Mouse (Mus musculus) forebrain, embryonic 13.5 days (tissue): ENCODE data around the gene Fmnl3. TPM values are rescaled to one million over a fixed set of nuclear protein-coding genes. Genes with fewer than 3 reads are reported as not detected.

Source experiments
- ATAC-seq: fragments of 200-750 bp; cut with Nextera tagmentation; 2 replicates; pipeline ENCODE4 v1.8.0; 2017
- H3K27ac ChIP-seq: fragments of 300-500 bp; sonication (generic); 2 replicates; pipeline ENCODE4 v1.5.1; 2015; ENCODE audit warnings: inconsistent platforms, mild to moderate bottlenecking, moderate library complexity
- H3K27me3 ChIP-seq: fragments of 300-500 bp; sonication (generic); 2 replicates; pipeline ENCODE4 v1.6.1; 2015; ENCODE audit warnings: mild to moderate bottlenecking, inconsistent platforms
- H3K36me3 ChIP-seq: fragments of 300-500 bp; sonication (generic); 2 replicates; pipeline ENCODE4 v1.6.1; 2015; ENCODE audit warnings: mild to moderate bottlenecking, inconsistent platforms; ENCODE audit not compliant: poor library complexity, severe bottlenecking
- H3K4me1 ChIP-seq: fragments of 300-500 bp; sonication (generic); 2 replicates; pipeline ENCODE4 v1.6.1; 2015; ENCODE audit warnings: inconsistent platforms
- H3K4me2 ChIP-seq: fragments of 300-500 bp; sonication (generic); 2 replicates; pipeline ENCODE4 v1.6.1; 2015; ENCODE audit warnings: inconsistent platforms, mild to moderate bottlenecking, moderate library complexity
- H3K4me3 ChIP-seq: fragments of 300-500 bp; sonication (generic); 2 replicates; pipeline ENCODE4 v1.5.1; 2015; ENCODE audit warnings: mild to moderate bottlenecking, inconsistent platforms
- H3K9ac ChIP-seq: fragments of 300-500 bp; sonication (generic); 2 replicates; pipeline ENCODE4 v1.6.1; 2015; ENCODE audit warnings: mild to moderate bottlenecking, inconsistent platforms
- H3K9me3 ChIP-seq: fragments of 300-500 bp; sonication (generic); replicated peaks from 2 replicates; pipeline ENCODE4 v1.6.1; 2016; ENCODE audit warnings: inconsistent platforms
- WGBS: fragments of 180-500 bp; shearing (Covaris S2); methylation state at CpG from one replicate; pipeline ENCODE4 v1.1.7; 2015; 5-methylcytosine and 5-hydroxymethylcytosine counted together
- polyA plus RNA-seq: library from polyadenylated mRNA; unstranded; fragments of >200 nt; fragmentation: Nextera tagmentation; extraction: Ambion mirVana; gene quantifications from 2 replicates; pipeline ENCODE4 v1.2.1, GENCODE M21; 2015

Fmnl3 gene
- polyA plus RNA-seq, 1 experiment from 2014 or later = 8.2 TPM

DNA sequence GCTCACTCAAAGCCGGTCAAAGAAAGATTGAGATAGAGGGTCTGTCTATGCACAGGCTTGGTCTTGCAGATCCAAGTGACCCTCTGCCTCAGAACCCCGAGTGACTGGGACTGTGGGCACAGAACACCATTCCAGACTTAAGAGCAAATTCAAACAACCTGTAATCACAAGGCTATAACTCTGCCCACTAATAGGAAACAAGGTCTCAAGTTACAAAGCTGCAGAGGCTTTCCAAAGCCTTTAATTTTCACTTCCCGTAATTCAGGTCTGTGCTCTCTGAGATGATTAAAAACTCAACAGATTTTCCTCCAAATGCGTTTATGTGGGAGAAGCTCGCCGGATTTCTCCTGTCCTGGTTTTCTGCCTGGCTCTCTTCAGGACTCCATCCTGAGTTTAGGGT, 13.8 kb upstream of the Fmnl3 start:
- Histone ChIP-seq H3K4me3 (no peak overlapping the region), H3K27me3 (no peaks in the 10 kb centered on the region), H3K36me3 (no peaks in the 10 kb centered on the region), H3K4me2 (no peak overlapping the region), H3K9me3 (no peaks in the 10 kb centered on the region), H3K9ac (no peak overlapping the region), H3K27ac (no peak overlapping the region), H3K4me1 (no peaks in the 10 kb centered on the region)
- no peak for ATAC-seq
- WGBS = 76% methylated on average over 6 of the region's 6 CpGs

DNA sequence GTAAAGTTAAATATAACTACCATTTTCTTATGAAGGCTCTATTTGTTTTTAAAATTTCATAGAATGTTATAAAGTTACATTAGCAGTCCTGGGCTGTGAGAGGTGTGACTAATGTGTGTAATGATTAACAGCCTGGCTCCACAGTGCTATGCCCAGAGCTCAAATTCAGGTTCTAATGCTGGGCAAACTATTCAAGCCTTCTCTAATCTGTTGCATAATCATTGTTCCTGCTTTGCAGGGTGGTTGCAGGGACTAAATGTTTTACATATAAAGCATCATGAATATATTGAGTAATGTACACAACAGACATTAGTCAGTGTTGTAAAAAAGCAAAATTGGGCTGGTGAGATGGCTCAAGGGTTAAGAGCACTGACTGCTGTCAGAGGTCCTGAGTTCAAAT, 12.6 kb upstream of the Fmnl3 start:
- ATAC-seq = no peak
- no peak overlapping the region for H3K4me3 ChIP-seq
- no peaks in the 10 kb centered on the region for H3K4me1 ChIP-seq
- H3K9me3 ChIP-seq = no peaks in the 10 kb centered on the region
- H3K9ac ChIP-seq = no peak overlapping the region
- no peak overlapping the region for H3K27ac ChIP-seq
- no peak overlapping the region for H3K4me2 ChIP-seq
- H3K27me3 ChIP-seq = no peaks in the 10 kb centered on the region
- no peaks in the 10 kb centered on the region for H3K36me3 ChIP-seq

DNA sequence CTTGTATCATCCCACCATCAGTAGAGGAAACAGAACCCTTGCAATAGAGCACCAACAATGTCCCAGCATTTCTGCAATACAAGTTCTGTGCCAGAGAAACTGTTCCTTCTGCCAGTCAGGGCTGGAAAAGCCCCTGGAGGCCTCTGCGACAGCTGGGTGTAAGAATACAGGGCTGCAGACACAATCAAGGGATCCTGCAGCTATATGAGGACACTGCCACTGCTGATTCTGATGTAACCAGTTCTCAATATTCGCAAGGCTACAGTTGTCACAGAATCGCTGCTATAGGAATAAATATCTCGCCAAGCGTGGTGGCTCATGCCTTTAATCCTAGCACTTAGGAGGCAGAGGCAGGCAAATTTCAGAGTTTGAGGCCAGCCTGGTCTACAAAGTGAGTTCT, 6.0 kb upstream of the Fmnl3 start:
- WGBS = 88% methylated on average over 5 of the region's 5 CpGs
- H3K4me3 ChIP-seq = no peak overlapping the region
- H3K9ac ChIP-seq = no peak overlapping the region
- H3K36me3 ChIP-seq = no peaks in the 10 kb centered on the region
- no peak overlapping the region for H3K27ac ChIP-seq
- H3K9me3 ChIP-seq = no peaks in the 10 kb centered on the region
- H3K4me2 ChIP-seq = no peak overlapping the region
- no peaks in the 10 kb centered on the region for H3K4me1 ChIP-seq
- peaks cover 7% of the 10 kb centered on the region; the same call in 1 of the 2 replicates for H3K27me3 ChIP-seq
- ATAC-seq = no peak

DNA sequence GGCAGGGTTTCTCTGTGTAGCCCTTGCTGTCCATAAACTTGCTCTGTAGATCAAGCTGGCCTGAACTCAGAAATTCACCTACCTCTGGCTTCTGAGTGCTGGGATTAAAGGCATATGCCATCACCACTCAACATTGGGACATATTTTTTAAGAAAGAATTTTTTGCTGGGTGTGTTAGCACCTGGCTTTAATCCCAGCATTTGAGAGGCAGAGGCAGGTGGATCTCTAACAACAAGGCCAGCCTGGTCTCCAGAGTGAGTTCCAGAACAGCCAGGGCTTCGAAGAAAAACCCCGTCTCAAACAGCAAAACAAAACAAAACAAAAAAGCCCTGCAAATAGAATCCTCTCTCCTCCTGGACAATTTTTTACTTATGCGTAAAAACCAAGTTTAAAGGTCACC, 5.3 kb upstream of the Fmnl3 start:
- WGBS = 85% methylated on average over 3 of the region's 3 CpGs
- Histone ChIP-seq H3K27ac (no peak overlapping the region), H3K27me3 (peaks cover 7% of the 10 kb centered on the region; the same call in 1 of the 2 replicates), H3K4me3 (no peak overlapping the region), H3K9me3 (no peaks in the 10 kb centered on the region), H3K36me3 (no peaks in the 10 kb centered on the region), H3K4me1 (no peaks in the 10 kb centered on the region), H3K4me2 (no peak overlapping the region), H3K9ac (no peak overlapping the region)
- no peak for ATAC-seq

DNA sequence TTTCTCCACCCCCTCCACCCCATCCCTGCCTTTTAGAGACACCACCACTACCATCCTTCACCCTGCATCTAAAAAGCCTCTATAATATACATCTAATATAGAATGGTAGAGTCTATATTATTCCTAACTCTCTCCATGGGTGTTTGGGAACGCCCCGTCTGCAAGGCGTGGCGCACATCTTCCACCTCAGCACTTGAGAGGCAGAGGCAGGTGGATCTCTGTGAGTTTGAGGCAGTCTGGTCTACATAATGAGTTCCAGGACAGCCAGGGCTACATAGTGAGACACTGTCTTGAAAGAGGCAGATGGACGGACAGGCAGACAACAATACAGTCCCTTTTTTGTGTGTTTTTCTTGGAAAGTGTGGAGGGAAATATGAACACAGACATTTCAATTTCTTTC, 4.8 kb upstream of the Fmnl3 start:
- H3K9ac ChIP-seq = no peak overlapping the region

DNA sequence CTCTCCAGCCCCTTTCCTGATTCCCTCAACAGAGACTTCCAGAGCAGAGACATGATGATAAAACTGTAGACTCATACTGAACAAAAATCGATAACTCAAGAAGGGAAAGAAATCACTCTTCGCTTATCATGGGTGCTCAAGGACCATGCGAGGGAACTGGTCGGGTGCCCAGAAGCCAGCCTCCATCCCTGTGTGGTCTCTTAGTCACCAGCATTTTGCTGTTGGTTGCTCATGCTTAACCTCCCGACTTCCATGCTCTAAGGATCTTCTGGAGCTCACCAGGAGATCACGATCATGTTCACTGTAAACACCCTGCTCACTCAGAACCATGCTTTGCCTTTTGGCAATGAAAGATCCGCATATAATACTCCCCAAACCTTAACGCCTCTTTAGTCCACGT, 2.5 kb upstream of the Fmnl3 start:
- no peak overlapping the region for H3K4me2 ChIP-seq
- H3K27me3 ChIP-seq = peaks cover 7% of the 10 kb centered on the region; the same call in 1 of the 2 replicates
- H3K4me1 ChIP-seq = peaks cover 14% of the 10 kb centered on the region
- no peaks in the 10 kb centered on the region for H3K9me3 ChIP-seq
- WGBS = 85% methylated on average over 9 of the region's 9 CpGs
- no peak overlapping the region for H3K27ac ChIP-seq
- no peak for ATAC-seq
- H3K36me3 ChIP-seq = no peaks in the 10 kb centered on the region
- H3K4me3 ChIP-seq = no peak overlapping the region
- no peak overlapping the region for H3K9ac ChIP-seq

More for the DNA sequence above, 4.8 kb upstream of the Fmnl3 start:
- H3K27me3 ChIP-seq = peaks cover 7% of the 10 kb centered on the region; the same call in 1 of the 2 replicates
- no peak overlapping the region for H3K27ac ChIP-seq
- H3K36me3 ChIP-seq = no peaks in the 10 kb centered on the region
- H3K4me1 ChIP-seq = no peaks in the 10 kb centered on the region
- H3K4me3 ChIP-seq = no peak overlapping the region
- no peak overlapping the region for H3K4me2 ChIP-seq
- 88% methylated on average over 5 of the region's 5 CpGs for WGBS
- no peaks in the 10 kb centered on the region for H3K9me3 ChIP-seq
- no peak for ATAC-seq

DNA sequence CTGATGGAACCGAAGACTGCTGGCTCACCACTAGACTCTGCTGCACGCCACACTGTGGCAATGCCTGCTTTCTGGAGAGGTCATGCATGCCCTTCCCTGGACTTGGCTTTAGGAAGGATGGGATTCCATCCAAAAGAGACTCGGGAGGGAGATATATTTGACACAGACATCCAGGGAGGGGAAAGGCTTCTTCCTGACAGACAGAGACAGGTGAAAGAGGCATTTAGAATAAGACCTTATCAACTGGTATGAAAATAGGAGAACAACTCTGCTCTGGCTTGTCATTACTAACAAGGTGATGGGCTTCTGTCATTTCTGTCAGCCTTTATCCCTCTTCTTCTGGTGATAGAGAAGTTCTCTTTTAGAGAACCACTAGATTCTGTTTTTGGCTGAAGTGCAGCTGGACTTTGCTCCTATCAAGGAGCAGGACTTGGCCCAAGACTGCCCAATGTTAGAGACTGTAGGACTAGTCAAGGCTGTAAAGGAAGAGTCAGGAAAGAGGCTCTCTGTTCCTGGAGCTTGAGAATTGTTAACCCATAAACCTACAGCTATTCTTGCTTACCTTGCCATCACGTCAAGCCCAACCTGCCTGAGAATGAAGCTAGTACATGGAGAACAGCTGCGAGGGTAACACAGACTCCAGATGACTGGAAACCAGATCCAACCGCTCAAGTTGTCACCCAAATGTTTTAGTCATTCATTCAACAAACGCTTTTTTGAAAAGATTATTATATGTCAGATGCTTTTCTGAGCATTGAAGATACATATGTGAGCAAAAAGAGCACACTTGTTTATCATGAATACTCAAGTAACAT, 1.5 kb upstream of the Fmnl3 start:
- H3K36me3 ChIP-seq = no peaks in the 10 kb centered on the region
- 95% methylated on average over 7 of the region's 7 CpGs for WGBS
- H3K9ac ChIP-seq = no peak overlapping the region
- H3K4me1 ChIP-seq = peaks cover 14% of the 10 kb centered on the region
- H3K4me3 ChIP-seq = no peak overlapping the region
- H3K4me2 ChIP-seq = no peak overlapping the region
- no peak for ATAC-seq
- peaks cover 7% of the 10 kb centered on the region; the same call in 1 of the 2 replicates for H3K27me3 ChIP-seq
- no peaks in the 10 kb centered on the region for H3K9me3 ChIP-seq
- no peak overlapping the region for H3K27ac ChIP-seq

DNA sequence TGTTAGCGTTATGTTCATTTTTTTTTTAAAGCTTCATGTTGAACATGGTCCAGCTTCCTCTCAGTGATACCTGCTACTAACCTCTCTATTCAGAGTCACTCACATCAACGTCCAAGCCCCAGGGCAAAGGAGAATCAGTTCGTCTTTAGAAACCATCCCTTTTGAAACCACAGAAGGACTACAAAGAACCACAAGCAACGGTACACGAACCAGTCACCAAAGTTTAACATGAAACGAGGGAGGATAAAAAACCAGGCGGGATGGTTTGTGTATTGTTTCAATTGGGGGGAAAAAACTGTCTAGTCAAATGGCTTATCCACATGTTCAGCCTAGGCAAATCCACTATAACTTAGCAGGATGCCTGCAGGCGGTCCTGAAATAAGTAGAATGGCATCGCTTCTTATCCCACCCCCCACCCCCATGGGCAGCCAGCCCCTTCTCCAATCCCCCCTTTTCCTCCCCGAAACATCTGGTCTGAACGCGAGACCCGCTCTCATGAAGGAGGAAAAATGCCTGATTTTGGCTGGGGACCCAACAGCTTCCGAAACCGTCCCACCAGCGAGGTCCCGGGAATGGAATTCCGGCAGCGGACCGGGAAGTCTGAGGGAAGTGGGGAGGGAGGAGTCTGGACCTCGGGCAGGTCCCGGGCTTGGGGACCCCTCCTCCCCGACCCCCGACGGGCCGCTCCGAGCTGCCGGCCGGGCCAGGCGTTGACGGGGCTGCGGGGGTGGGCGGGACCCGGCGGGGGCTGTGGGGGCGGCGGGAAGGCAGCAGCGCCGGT, 701 bp downstream of the Fmnl3 start:
- no peak; the same call in 1 of the 2 replicates for ATAC-seq
- peaks cover 7% of the 10 kb centered on the region; the same call in 1 of the 2 replicates for H3K27me3 ChIP-seq
- WGBS = 2% methylated on average over 31 of the region's 39 CpGs

DNA sequence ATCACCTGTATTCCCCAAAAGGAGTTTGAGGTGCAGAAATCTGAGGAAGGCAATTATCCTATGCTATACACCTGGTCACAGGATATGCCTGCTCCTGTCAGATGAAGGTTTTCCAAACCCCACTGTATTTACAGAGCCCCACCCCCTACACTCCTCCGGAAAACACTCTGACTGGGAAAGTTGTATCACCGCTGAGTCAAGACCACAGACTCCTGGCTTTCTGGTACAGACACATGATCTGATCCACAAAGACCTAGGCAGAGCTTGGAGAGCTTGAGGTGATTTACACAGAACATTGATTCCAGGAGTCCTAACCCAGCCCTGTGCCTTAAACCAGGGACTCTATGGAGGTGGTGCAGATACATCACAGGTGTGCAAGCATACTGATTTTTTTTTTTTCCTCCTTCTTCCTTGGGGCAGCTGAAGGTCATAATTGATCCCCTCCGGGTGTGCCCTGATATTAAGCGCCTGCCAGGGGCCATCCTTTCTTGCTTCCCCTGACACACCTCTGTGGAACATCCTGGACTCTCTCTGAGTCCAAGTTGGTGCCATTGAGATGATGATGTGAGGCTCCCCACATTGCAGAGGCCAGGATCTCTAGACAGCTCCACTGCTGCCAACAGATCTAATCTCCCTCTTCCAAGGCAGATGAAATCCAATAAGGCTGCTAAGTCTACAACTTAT, 1.6 kb downstream of the Fmnl3 start:
- no peak for ATAC-seq
- 74% methylated on average over 4 of the region's 4 CpGs for WGBS
- Histone ChIP-seq H3K4me2 (peak overlapping the region; percentile 73), H3K9ac (peak overlapping the region; percentile 87), H3K4me3 (peak overlapping the region; percentile 79), H3K9me3 (no peaks in the 10 kb centered on the region), H3K4me1 (peaks cover 14% of the 10 kb centered on the region), H3K36me3 (no peaks in the 10 kb centered on the region), H3K27ac (no peak overlapping the region), H3K27me3 (peaks cover 7% of the 10 kb centered on the region; the same call in 1 of the 2 replicates)

More for the DNA sequence above, 701 bp downstream of the Fmnl3 start:
- Histone ChIP-seq H3K36me3 (no peaks in the 10 kb centered on the region), H3K9ac (peak overlapping the region; percentile 87), H3K4me3 (peak overlapping the region; percentile 79), H3K4me2 (peak overlapping the region; percentile 73), H3K27ac (peak overlapping the region; percentile 72), H3K4me1 (peaks cover 14% of the 10 kb centered on the region), H3K9me3 (no peaks in the 10 kb centered on the region)

DNA sequence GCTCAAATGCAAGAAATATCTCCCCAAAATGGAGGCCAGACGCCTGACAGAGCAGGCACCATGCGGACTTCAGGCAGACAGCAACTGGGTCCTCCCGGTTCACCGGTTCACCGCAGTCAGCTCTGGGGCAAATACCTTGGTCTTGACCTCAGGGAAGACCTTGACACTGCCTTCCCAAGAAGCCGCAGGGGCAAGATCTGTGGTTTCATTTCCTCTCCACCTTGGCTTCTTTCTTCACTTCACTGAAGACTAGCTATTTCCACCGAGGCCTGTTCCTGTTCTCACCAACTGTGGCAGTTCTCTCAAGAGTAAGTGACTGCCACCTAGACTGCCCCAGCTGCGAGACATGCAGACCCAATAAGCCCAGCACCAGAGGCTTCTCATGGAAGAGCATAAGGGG, 5.4 kb downstream of the Fmnl3 start:
- Histone ChIP-seq H3K27ac (no peak overlapping the region), H3K9me3 (no peaks in the 10 kb centered on the region), H3K4me1 (peaks cover 14% of the 10 kb centered on the region), H3K4me3 (no peak overlapping the region), H3K36me3 (no peaks in the 10 kb centered on the region), H3K27me3 (no peaks in the 10 kb centered on the region), H3K4me2 (no peak overlapping the region), H3K9ac (no peak overlapping the region)
- WGBS = 76% methylated on average over 8 of the region's 8 CpGs
- no peak for ATAC-seq

DNA sequence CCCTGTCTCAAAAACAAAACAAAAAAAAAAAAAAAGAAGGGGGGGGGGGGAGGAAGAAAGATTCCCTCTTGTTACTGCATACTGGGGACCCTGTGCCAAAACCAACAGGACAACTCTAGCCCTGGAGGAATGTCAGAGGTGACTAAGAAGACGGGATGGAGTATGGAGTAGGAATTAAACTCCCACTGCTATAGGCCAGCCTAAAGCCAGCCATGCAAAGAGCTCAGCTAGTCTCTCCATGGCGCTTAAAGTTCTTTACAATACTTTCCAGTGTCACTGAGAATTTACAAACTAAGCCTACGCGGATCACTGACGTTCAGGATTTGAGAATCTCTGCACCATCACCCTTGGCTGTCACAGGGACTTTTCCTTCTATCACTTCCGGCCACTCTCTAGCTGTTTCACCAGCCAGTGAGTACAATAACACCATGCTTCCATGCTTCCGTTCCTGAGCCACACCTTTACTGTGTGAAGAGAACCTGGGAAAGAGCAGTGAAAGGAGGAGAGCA, 6.2 kb downstream of the Fmnl3 start:
- Histone ChIP-seq H3K27me3 (no peaks in the 10 kb centered on the region), H3K9ac (no peak overlapping the region), H3K9me3 (no peaks in the 10 kb centered on the region), H3K4me2 (no peak overlapping the region), H3K27ac (no peak overlapping the region), H3K4me1 (peaks cover 8% of the 10 kb centered on the region), H3K36me3 (no peaks in the 10 kb centered on the region), H3K4me3 (no peak overlapping the region)
- ATAC-seq = no peak
- WGBS = 85% methylated on average over 7 of the region's 7 CpGs

DNA sequence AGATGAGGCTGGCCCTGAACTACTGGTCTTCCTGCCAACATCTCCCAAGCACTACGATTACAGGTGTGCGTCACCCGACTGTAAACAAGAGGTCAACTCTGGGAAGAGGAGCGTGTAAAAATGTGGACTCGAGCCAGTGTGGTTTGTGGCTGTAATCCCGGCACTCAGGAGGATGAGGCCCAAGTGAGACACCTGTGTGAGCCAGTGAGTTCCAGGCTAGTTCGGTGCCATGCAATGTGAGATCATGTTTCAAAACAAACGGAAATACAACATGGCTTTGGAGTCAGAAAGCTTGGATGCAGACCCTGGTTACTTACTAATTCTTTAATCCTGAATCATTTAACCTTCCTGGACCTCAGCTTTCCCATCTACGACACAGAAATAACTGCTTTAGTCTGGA, 11.3 kb downstream of the Fmnl3 start:
- peaks cover 4% of the 10 kb centered on the region; the same call in 1 of the 2 replicates for H3K4me1 ChIP-seq
- no peak for ATAC-seq
- no peak overlapping the region for H3K9ac ChIP-seq
- 91% methylated on average over 9 of the region's 9 CpGs for whole genome bisulfite sequencing
- no peaks in the 10 kb centered on the region for H3K36me3 ChIP-seq
- H3K27me3 ChIP-seq = no peaks in the 10 kb centered on the region
- H3K9me3 ChIP-seq = no peaks in the 10 kb centered on the region
- H3K4me3 ChIP-seq = no peak overlapping the region
- no peak overlapping the region for H3K4me2 ChIP-seq
- no peak overlapping the region for H3K27ac ChIP-seq
